Mouse (Mus musculus): ENCODE data around the gene Slc46a3. TPM values are rescaled to one million over a fixed set of nuclear protein-coding genes. Genes with fewer than 3 reads are reported as not detected.
A peak's percentile ranks its signal among the peaks of the same experiment; 100 is the strongest.

Gene Slc46a3
- polyA plus RNA-seq, 1 experiment from 2014 or later: 4.0 TPM

- Histone ChIP-seq H3K4me1 (ENCODE audit: control insufficient read depth, insufficient read depth, low read length) (no peaks in the 10 kb centered on the region), H3K9ac (ENCODE audit: low read length) (no peak overlapping the region), H3K27ac (ENCODE audit: low read depth, low read length) (no peak overlapping the region), H3K4me2 (ENCODE audit: low read depth) (no peak overlapping the region), H3K9me3 (ENCODE audit: control insufficient read depth, low read length) (no peaks in the 10 kb centered on the region), H3K27me3 (ENCODE audit: control insufficient read depth, insufficient read depth, low read length) (no peaks in the 10 kb centered on the region), H3K36me3 (ENCODE audit: control insufficient read depth, insufficient read depth, low read length) (no peaks in the 10 kb centered on the region), H3K4me3 (ENCODE audit: low read depth, low read length) (no peak overlapping the region)
- WGBS: 83% methylated on average over 12 of the region's 12 CpGs
- ATAC-seq (ENCODE audit: insufficient read depth, low FRiP score, low TSS enrichment) (no peak), DNase-seq (ENCODE audit: low spot score) (no peak)
Observed at GRCm38 (mm10) chr5:147839418-147839817, 55.2 kb downstream of the Slc46a3 start.

DNA sequence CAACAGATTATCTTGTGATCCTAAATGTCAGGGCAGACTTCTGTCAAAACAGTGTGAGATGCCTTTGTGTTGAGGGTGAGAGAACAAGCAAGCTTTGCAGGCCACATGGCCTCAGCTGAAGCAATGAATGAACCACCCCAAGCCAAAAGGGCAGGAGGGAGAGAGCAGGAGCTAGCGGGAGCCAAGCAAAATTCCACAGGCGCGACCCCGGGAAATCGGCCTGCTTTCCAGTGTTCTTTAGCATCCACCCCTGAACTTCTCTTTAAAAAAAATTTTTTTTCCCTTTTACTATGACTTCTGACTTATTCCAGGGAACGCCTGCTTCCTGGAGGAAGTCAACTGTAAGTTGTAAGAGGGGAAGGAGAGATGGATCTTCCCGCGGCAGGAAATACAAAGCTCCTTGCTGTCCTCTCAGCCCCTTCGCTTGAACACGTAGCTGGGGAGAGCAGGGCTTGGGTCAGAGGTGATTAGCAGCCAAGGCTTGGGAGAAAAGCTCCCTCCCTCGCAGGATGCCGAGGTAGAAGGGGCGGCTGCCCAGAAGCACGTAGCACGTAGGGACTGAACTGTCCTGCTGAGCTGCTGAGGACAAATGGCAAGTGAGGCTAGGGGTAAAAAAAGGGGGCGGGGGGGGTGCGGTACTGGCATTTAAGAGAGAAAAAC lies 59.6 kb downstream of the Slc46a3 start:
- 8% methylated on average over 17 of the region's 17 CpGs for WGBS
- Histone ChIP-seq H3K4me3 (ENCODE audit: low read depth, low read length) (no peak overlapping the region), H3K9ac (ENCODE audit: low read length) (peak overlapping the region; percentile 15; the same call in 1 of the 2 replicates), H3K4me1 (ENCODE audit: control insufficient read depth, insufficient read depth, low read length) (no peaks in the 10 kb centered on the region), H3K4me2 (ENCODE audit: low read depth) (no peak overlapping the region; the same call in 1 of the 2 replicates), H3K27ac (ENCODE audit: low read depth, low read length) (no peak overlapping the region), H3K9me3 (ENCODE audit: control insufficient read depth, low read length) (no peaks in the 10 kb centered on the region), H3K27me3 (ENCODE audit: control insufficient read depth, insufficient read depth, low read length) (no peaks in the 10 kb centered on the region), H3K36me3 (ENCODE audit: control insufficient read depth, insufficient read depth, low read length) (no peaks in the 10 kb centered on the region)
- DNase-seq (ENCODE audit: low spot score) (peak; percentile 25), ATAC-seq (ENCODE audit: insufficient read depth, low FRiP score, low TSS enrichment) (no peak)

DNA sequence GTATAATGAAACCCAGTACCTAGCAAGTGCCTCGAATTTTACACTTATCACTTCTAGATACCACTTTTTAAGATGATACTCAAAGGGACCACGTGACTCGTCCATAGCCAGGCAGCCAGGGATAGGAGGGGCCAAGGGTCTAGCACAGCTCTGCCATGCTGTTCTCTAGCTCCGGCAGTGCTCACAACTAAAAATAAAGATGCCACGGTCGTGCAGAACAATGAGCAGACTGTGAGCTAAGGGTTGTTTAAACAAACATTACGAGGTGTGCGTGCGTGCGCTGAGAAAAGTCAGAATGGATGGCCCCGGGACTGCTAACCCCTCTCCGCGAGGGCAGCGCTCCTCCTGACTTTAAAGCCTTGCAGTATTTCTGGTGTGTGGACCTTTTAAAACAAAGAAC lies 61.8 kb downstream of the Slc46a3 start:
- no peaks in the 10 kb centered on the region for H3K9me3 ChIP-seq (ENCODE audit: control insufficient read depth, low read length)
- 50% methylated on average over 14 of the region's 14 CpGs for WGBS
- no peaks in the 10 kb centered on the region for H3K36me3 ChIP-seq (ENCODE audit: control insufficient read depth, insufficient read depth, low read length)
- H3K27me3 ChIP-seq (ENCODE audit: control insufficient read depth, insufficient read depth, low read length): no peaks in the 10 kb centered on the region
- no peaks in the 10 kb centered on the region for H3K4me1 ChIP-seq (ENCODE audit: control insufficient read depth, insufficient read depth, low read length)
- no peak overlapping the region for H3K27ac ChIP-seq (ENCODE audit: low read depth, low read length)
- H3K9ac ChIP-seq (ENCODE audit: low read length): no peak overlapping the region
- no peak overlapping the region for H3K4me3 ChIP-seq (ENCODE audit: low read depth, low read length)
- no peak for ATAC-seq (ENCODE audit: insufficient read depth, low FRiP score, low TSS enrichment)
- no peak for DNase-seq (ENCODE audit: low spot score)
- H3K4me2 ChIP-seq (ENCODE audit: low read depth): no peak overlapping the region

- no peak for DNase-seq (ENCODE audit: low spot score)
- Histone ChIP-seq H3K4me3 (ENCODE audit: low read depth, low read length) (no peak overlapping the region), H3K27ac (ENCODE audit: low read depth, low read length) (no peak overlapping the region), H3K4me1 (ENCODE audit: control insufficient read depth, insufficient read depth, low read length) (no peaks in the 10 kb centered on the region), H3K9me3 (ENCODE audit: control insufficient read depth, low read length) (no peaks in the 10 kb centered on the region), H3K36me3 (ENCODE audit: control insufficient read depth, insufficient read depth, low read length) (no peaks in the 10 kb centered on the region), H3K27me3 (ENCODE audit: control insufficient read depth, insufficient read depth, low read length) (no peaks in the 10 kb centered on the region), H3K4me2 (ENCODE audit: low read depth) (no peak overlapping the region), H3K9ac (ENCODE audit: low read length) (no peak overlapping the region)
- ATAC-seq (ENCODE audit: insufficient read depth, low FRiP score, low TSS enrichment): no peak
- 84% methylated on average over 8 of the region's 8 CpGs for WGBS
Observed at GRCm38 (mm10) chr5:147828846-147829245, 65.8 kb downstream of the Slc46a3 start.

Other genes starting within 250 kb of the Slc46a3 start
- gene Flt1, start 168.8 kb downstream of the Slc46a3 start, polyA plus RNA-seq (2014; fragmentation: Nextera tagmentation; extraction: Ambion mirVana): 13.1 and 13.9 TPM in 2 replicates
- 480 and 499 TPM in 2 replicates for gene Pomp, start 34.4 kb downstream of the Slc46a3 start, polyA plus RNA-seq (2014; fragmentation: Nextera tagmentation; extraction: Ambion mirVana)
- gene Mtus2, start 62.5 kb upstream of the Slc46a3 start, polyA plus RNA-seq (2014; fragmentation: Nextera tagmentation; extraction: Ambion mirVana): 25.2 and 27.5 TPM in 2 replicates

All from neural tube, embryonic 11.5 days (tissue).